Mouse (Mus musculus): ENCODE results near the gene Cdh6. TPM values are rescaled to one million over a fixed set of nuclear protein-coding genes. Genes with fewer than 3 reads are reported as not detected.

Cdh6 gene
- polyA plus RNA-seq, 2 experiments = 0.01 to 0.04 TPM

GRCm38 (mm10) chr15:13212027-13212685 is 38.7 kb upstream of the Cdh6 start:
- ATAC-seq (ENCODE audit: insufficient read depth) = no peak
- H3K4me2 ChIP-seq (ENCODE audit: low read depth) = no peak overlapping the region
- TF ChIP-seq EP300 (IDR thresholded peaks at IDR 0.05; ENCODE audit: low read depth) (no peak), CTCF (IDR thresholded peaks at IDR 0.05; ENCODE audit: low read depth) (no peak)
- no peak for DNase-seq (ENCODE audit: low read depth in 3 of 3, low spot score in 3 of 3)
- 30% methylated on average over 4 of the region's 4 CpGs for WGBS (ENCODE audit: insufficient replicate concordance)
- H3K9me3 ChIP-seq (ENCODE audit: control insufficient read depth, low read length) = no peaks in the 10 kb centered on the region
- H3K4me3 ChIP-seq (ENCODE audit: insufficient read depth in 1 of 2, low read depth in 2 of 2, low read length in 2 of 2) = no peak overlapping the region
- H3K4me1 ChIP-seq (replicated peaks; ENCODE audit: control insufficient read depth in 2 of 2, insufficient read depth in 2 of 2, low read length in 1 of 2) = no peaks in the 10 kb centered on the region
- no peaks in the 10 kb centered on the region for H3K27me3 ChIP-seq (ENCODE audit: control insufficient read depth, insufficient read depth, low read length)
- no peak overlapping the region for H3K27ac ChIP-seq
- H3K36me3 ChIP-seq (replicated peaks; ENCODE audit: control insufficient read depth, insufficient read depth, low read depth) = no peaks in the 10 kb centered on the region
- no peak overlapping the region for H3K9ac ChIP-seq (replicated peaks)

- H3K4me2 ChIP-seq (ENCODE audit: low read depth) = no peak overlapping the region
- no peaks in the 10 kb centered on the region for H3K9me3 ChIP-seq (ENCODE audit: control insufficient read depth, low read length)
- no peaks in the 10 kb centered on the region for H3K27me3 ChIP-seq (ENCODE audit: control insufficient read depth, insufficient read depth, low read length)
- no peak for DNase-seq (ENCODE audit: low read depth in 3 of 3, low spot score in 3 of 3)
- 65% methylated on average over 6 of the region's 6 CpGs for WGBS (ENCODE audit: insufficient replicate concordance)
- ATAC-seq (ENCODE audit: insufficient read depth) = no peak
- no peak overlapping the region for H3K4me3 ChIP-seq (ENCODE audit: insufficient read depth in 1 of 2, low read depth in 2 of 2, low read length in 2 of 2)
- no peaks in the 10 kb centered on the region for H3K4me1 ChIP-seq (replicated peaks; ENCODE audit: control insufficient read depth in 2 of 2, insufficient read depth in 2 of 2, low read length in 1 of 2)
- no peak for TF ChIP-seq CTCF (IDR thresholded peaks at IDR 0.05; ENCODE audit: low read depth)
- no peak for TF ChIP-seq EP300 (IDR thresholded peaks at IDR 0.05; ENCODE audit: low read depth)
- no peak overlapping the region for H3K27ac ChIP-seq
- no peak overlapping the region for H3K9ac ChIP-seq (replicated peaks)
- H3K36me3 ChIP-seq (replicated peaks; ENCODE audit: control insufficient read depth, insufficient read depth, low read depth) = no peaks in the 10 kb centered on the region
Observed at GRCm38 (mm10) chr15:13210186-13210585, 36.7 kb upstream of the Cdh6 start.

- no peaks in the 10 kb centered on the region for H3K9me3 ChIP-seq (ENCODE audit: control insufficient read depth, low read length)
- no peaks in the 10 kb centered on the region for H3K27me3 ChIP-seq (ENCODE audit: control insufficient read depth, insufficient read depth, low read length)
- ATAC-seq (ENCODE audit: insufficient read depth) (no peak), DNase-seq (ENCODE audit: low read depth in 3 of 3, low spot score in 3 of 3) (no peak)
- H3K9ac ChIP-seq (replicated peaks) = no peak overlapping the region
- H3K36me3 ChIP-seq (replicated peaks; ENCODE audit: control insufficient read depth, insufficient read depth, low read depth) = no peaks in the 10 kb centered on the region
- 63% methylated on average over 7 of the region's 7 CpGs for WGBS (ENCODE audit: insufficient replicate concordance)
- TF ChIP-seq CTCF (IDR thresholded peaks at IDR 0.05; ENCODE audit: low read depth) (no peak), EP300 (IDR thresholded peaks at IDR 0.05; ENCODE audit: low read depth) (no peak)
- H3K4me1 ChIP-seq (replicated peaks; ENCODE audit: control insufficient read depth in 2 of 2, insufficient read depth in 2 of 2, low read length in 1 of 2) = no peaks in the 10 kb centered on the region
- no peak overlapping the region for H3K4me2 ChIP-seq (ENCODE audit: low read depth)
- H3K4me3 ChIP-seq (ENCODE audit: insufficient read depth in 1 of 2, low read depth in 2 of 2, low read length in 2 of 2) = no peak overlapping the region
- no peak overlapping the region for H3K27ac ChIP-seq
Observed at GRCm38 (mm10) chr15:13208716-13209115, 35.2 kb upstream of the Cdh6 start.

GRCm38 (mm10) chr15:13196237-13196636 is 22.8 kb upstream of the Cdh6 start:
- Histone ChIP-seq H3K9ac (replicated peaks) (no peak overlapping the region), H3K36me3 (replicated peaks; ENCODE audit: control insufficient read depth, insufficient read depth, low read depth) (no peaks in the 10 kb centered on the region), H3K4me1 (replicated peaks; ENCODE audit: control insufficient read depth in 2 of 2, insufficient read depth in 2 of 2, low read length in 1 of 2) (no peaks in the 10 kb centered on the region), H3K9me3 (ENCODE audit: control insufficient read depth, low read length) (no peaks in the 10 kb centered on the region), H3K27ac (no peak overlapping the region), H3K4me3 (ENCODE audit: insufficient read depth in 1 of 2, low read depth in 2 of 2, low read length in 2 of 2) (no peak overlapping the region), H3K27me3 (ENCODE audit: control insufficient read depth, insufficient read depth, low read length) (no peaks in the 10 kb centered on the region), H3K4me2 (ENCODE audit: low read depth) (no peak overlapping the region)
- WGBS (ENCODE audit: insufficient replicate concordance) = 57% methylated on average over 1 of the region's 1 CpGs
- DNase-seq (ENCODE audit: low read depth in 3 of 3, low spot score in 3 of 3) (no peak), ATAC-seq (ENCODE audit: insufficient read depth) (no peak)
- TF ChIP-seq CTCF (IDR thresholded peaks at IDR 0.05; ENCODE audit: low read depth) = no peak
- no peak for TF ChIP-seq EP300 (IDR thresholded peaks at IDR 0.05; ENCODE audit: low read depth)

- ATAC-seq (ENCODE audit: insufficient read depth) (no peak), DNase-seq (ENCODE audit: low read depth in 3 of 3, low spot score in 3 of 3) (no peak)
- no peaks in the 10 kb centered on the region for H3K4me1 ChIP-seq (replicated peaks; ENCODE audit: control insufficient read depth in 2 of 2, insufficient read depth in 2 of 2, low read length in 1 of 2)
- no peaks in the 10 kb centered on the region for H3K36me3 ChIP-seq (replicated peaks; ENCODE audit: control insufficient read depth, insufficient read depth, low read depth)
- H3K4me2 ChIP-seq (ENCODE audit: low read depth) = no peak overlapping the region
- H3K4me3 ChIP-seq (ENCODE audit: insufficient read depth in 1 of 2, low read depth in 2 of 2, low read length in 2 of 2) = no peak overlapping the region
- no peak overlapping the region for H3K9ac ChIP-seq (replicated peaks)
- no peaks in the 10 kb centered on the region for H3K27me3 ChIP-seq (ENCODE audit: control insufficient read depth, insufficient read depth, low read length)
- no peaks in the 10 kb centered on the region for H3K9me3 ChIP-seq (ENCODE audit: control insufficient read depth, low read length)
- H3K27ac ChIP-seq = no peak overlapping the region
- no peak for TF ChIP-seq CTCF (IDR thresholded peaks at IDR 0.05; ENCODE audit: low read depth)
Observed at GRCm38 (mm10) chr15:13194048-13194447, 20.6 kb upstream of the Cdh6 start.
